Mouse (Mus musculus) midbrain, embryonic 11.5 days (tissue): ENCODE data around the gene Asb17. TPM values are rescaled to one million over a fixed set of nuclear protein-coding genes. Genes with fewer than 3 reads are reported as not detected.
A peak's percentile ranks its signal among the peaks of the same experiment; 100 is the strongest.
"Not testable (repeated sequence)": the region's sequence is repeated elsewhere in the genome, so short reads cannot be mapped to it uniquely, and the experiment has no call there.

Source experiments
- ATAC-seq: fragments of 200-750 bp; cut with Nextera tagmentation; 2 replicates; pipeline ENCODE4 v1.8.0; 2017; ENCODE audit warnings: moderate TSS enrichment, moderate library complexity; ENCODE audit not compliant: low FRiP score
- DNase-seq: peaks from one replicate; pipeline ENCODE4 v3.0.0; 2015; ENCODE audit warnings: low spot score; ENCODE audit errors: missing footprints
- H3K27ac ChIP-seq: fragments of 300-500 bp; sonication (generic); 2 replicates; pipeline ENCODE4 v1.5.1; 2014; ENCODE audit warnings: low read depth, low read length
- H3K27me3 ChIP-seq: fragments of 300-500 bp; sonication (generic); 2 replicates; pipeline ENCODE4 v1.6.1; 2014; ENCODE audit warnings: mild to moderate bottlenecking, low read length, moderate library complexity, mixed read lengths; ENCODE audit not compliant: control insufficient read depth, insufficient read depth
- H3K36me3 ChIP-seq: fragments of 300-500 bp; sonication (generic); 2 replicates; pipeline ENCODE4 v1.6.1; 2014; ENCODE audit warnings: mild to moderate bottlenecking, low read length, moderate library complexity, mixed read lengths; ENCODE audit not compliant: control insufficient read depth, insufficient read depth
- H3K4me1 ChIP-seq: fragments of 300-500 bp; sonication (generic); 2 replicates; pipeline ENCODE4 v1.6.1; 2014; ENCODE audit warnings: low read length; ENCODE audit not compliant: control insufficient read depth, insufficient read depth
- H3K4me2 ChIP-seq: fragments of 300-500 bp; sonication (generic); 2 replicates; pipeline ENCODE4 v1.6.1; 2014; ENCODE audit warnings: mild to moderate bottlenecking, moderate library complexity
- H3K4me3 ChIP-seq: fragments of 300-500 bp; sonication (generic); 2 replicates; pipeline ENCODE4 v1.5.1; 2014; ENCODE audit warnings: low read depth, low read length
- H3K9ac ChIP-seq: fragments of 300-500 bp; sonication (generic); 2 replicates; pipeline ENCODE4 v1.6.1; 2014; ENCODE audit warnings: low read length
- H3K9me3 ChIP-seq: fragments of 300-500 bp; sonication (generic); 2 replicates; pipeline ENCODE4 v1.6.1; 2016; ENCODE audit warnings: low read length; ENCODE audit not compliant: control insufficient read depth
- WGBS: fragments of 180-500 bp; shearing (Covaris S2); extraction: QIAGEN DNeasy Blood & Tissue Kit; methylation state at CpG from one replicate; pipeline ENCODE4 v1.1.7; 2014; 5-methylcytosine and 5-hydroxymethylcytosine counted together
- polyA plus RNA-seq: library from polyadenylated mRNA; unstranded; fragments of >200 nt; fragmentation: Nextera tagmentation; extraction: Ambion mirVana; gene quantifications from 2 replicates; pipeline ENCODE4 v1.2.1, GENCODE M21; 2014

Asb17 gene
- polyA plus RNA-seq, 1 experiment from 2014 or later: 0.44 TPM

DNA sequence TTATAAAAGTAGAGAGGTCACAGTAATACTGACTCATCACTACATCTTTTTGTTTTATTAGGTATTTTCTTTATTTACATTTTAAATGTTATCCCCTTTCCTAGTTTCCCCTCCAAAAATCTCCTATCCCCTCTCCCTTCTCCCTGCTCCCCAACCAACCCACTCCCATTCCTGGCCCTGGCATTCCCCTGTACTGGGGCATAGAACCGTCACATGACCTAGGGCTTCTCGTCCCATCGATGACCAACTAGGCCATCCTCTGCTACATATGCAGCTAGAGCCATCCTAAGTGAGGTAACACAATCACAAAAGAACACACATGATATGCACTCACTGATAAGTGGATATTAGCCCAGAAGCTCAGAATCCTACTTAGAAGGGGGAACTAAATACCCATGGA, 14.2 kb upstream of the Asb17 start:
- DNase-seq: peak; percentile 39
- not testable (repeated sequence) for H3K36me3 ChIP-seq, H3K9ac ChIP-seq, H3K4me2 ChIP-seq, H3K4me1 ChIP-seq, ATAC-seq, H3K4me3 ChIP-seq, H3K27ac ChIP-seq, H3K27me3 ChIP-seq, H3K9me3 ChIP-seq
- 85% methylated on average over 3 of the region's 3 CpGs for WGBS

DNA sequence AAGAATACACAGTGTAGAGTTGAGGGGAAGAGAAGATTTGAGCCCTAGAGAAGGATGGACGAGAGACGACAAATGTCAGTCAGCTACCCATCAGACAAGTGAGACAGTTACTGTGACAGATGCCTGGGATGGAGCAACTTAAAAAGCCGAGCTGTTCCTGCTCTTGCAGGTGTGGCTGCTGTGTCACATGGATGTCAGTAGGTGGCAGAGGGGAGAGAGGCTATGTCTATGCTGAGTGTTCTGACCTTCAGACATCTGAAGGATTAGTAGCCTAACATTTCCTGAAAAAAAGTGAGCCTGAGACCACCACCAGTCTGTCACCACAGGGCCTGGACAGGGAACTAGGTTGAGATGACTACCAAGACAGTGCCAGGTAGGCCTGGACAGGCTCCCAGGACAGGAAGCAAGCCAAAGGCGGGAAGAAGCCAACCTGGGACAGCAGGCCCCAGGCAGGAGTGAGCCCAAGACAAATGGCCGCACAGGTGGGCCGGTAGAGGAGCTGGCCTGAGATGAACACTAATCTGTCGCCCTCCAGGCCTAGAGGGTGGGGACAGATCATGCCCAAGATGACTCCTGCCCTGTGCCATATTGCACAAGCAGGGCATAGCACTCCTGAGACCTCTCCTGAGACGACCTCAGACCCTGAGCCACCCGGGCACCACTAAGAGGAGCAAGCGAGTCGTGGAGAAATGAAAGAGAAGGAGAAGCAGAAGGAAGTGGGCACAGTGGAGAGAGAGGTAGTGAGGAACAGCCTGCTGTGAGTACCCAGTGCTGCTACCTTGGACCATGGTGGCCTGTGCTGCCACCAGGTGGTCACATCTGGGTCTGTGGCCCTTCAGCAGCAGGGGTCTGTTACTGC, 12.8 kb upstream of the Asb17 start:
- WGBS: 79% methylated on average over 11 of the region's 11 CpGs
- ATAC-seq (peak; percentile 42; the same call in 1 of the 2 replicates), DNase-seq (no peak)
- no peak overlapping the region for H3K4me3 ChIP-seq
- no peaks in the 10 kb centered on the region for H3K36me3 ChIP-seq
- H3K4me1 ChIP-seq: no peaks in the 10 kb centered on the region
- no peaks in the 10 kb centered on the region for H3K27me3 ChIP-seq
- H3K9me3 ChIP-seq: no peaks in the 10 kb centered on the region
- no peak overlapping the region for H3K27ac ChIP-seq
- no peak overlapping the region for H3K4me2 ChIP-seq
- H3K9ac ChIP-seq: no peak overlapping the region

DNA sequence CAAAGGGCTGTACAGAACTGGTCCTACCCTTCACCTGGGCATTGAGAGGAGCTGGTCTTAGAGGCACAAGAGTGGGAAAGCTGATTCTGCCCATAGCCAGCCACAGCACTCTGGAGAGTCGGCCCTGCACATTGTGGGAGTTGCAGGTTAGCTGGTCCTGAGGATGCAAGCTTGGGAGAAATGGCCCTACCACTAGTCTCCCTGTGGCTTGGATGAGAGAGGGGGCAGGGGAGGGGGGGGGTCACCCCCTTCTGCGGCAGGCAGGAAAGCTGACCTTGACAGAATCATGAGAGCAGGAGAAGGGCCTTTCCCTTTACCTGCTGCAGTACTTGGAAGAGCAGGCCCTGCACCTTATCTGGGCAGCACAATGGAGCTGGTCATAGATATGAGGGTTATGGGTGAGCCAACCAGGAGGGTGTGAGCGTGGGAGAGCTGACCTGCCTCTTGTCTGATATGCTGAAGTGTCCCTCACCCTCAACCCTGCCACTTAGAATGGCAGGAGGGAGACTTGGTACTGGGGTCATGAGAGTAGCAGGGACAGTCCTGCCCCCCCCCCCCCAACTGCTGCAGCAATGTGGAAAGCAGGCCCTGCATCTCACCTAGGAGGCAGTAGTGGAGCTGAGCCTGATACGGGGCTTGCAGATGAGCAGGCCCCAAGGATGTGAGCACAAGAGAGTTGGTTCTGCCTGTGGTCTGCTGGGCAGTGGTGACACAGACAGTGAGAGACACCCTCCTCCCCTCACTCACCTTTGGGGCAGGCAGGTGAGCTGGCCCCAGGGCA, 11.9 kb upstream of the Asb17 start:
- DNase-seq (no peak), ATAC-seq (peak; percentile 37; the same call in 1 of the 2 replicates)
- H3K4me1 ChIP-seq: no peaks in the 10 kb centered on the region
- no peak overlapping the region for H3K4me3 ChIP-seq
- WGBS: 63% methylated on average over 4 of the region's 4 CpGs
- no peak overlapping the region for H3K9ac ChIP-seq
- no peak overlapping the region for H3K27ac ChIP-seq
- no peaks in the 10 kb centered on the region for H3K27me3 ChIP-seq
- H3K9me3 ChIP-seq: no peaks in the 10 kb centered on the region
- no peaks in the 10 kb centered on the region for H3K36me3 ChIP-seq
- no peak overlapping the region for H3K4me2 ChIP-seq

DNA sequence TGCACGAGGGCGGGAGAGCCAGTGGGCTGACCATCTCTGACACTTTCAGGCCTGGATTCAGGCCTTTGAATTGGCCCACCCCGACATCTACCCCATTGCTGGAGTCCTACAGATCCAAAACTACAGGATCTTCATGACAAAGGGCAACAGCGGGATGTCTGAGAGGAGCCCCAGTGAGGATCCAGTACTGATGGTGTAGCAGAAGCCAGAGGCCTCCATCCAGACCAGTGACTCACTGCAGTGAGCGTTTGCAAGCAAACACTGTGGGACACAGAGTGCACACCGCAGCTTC, 11.4 kb upstream of the Asb17 start:
- 39% methylated on average over 6 of the region's 6 CpGs for WGBS

DNA sequence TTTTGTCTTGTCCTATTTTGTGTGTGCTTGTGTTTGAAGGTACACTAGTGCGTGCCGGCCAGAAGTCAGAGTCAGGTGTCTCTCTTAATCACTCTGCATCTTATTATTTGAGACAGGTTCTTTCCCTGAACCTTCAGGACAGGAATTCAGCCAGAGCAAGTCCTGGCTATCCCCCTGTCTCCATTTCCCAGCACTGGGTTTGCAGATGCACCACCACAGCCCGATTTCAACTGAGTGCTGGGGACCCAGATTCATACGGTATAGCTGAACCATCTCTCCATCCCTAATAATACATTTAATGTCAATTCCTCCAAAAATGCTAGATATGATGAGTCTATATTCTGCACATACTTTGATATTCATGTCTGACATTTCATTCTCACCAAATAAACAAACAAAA, 9.9 kb upstream of the Asb17 start:
- H3K4me3 ChIP-seq: no peak overlapping the region
- no peaks in the 10 kb centered on the region for H3K36me3 ChIP-seq
- DNase-seq (no peak), ATAC-seq (no peak)
- WGBS: 91% methylated on average over 4 of the region's 4 CpGs
- no peaks in the 10 kb centered on the region for H3K27me3 ChIP-seq
- no peak overlapping the region for H3K9ac ChIP-seq
- H3K4me2 ChIP-seq: no peak overlapping the region
- H3K27ac ChIP-seq: no peak overlapping the region
- H3K4me1 ChIP-seq: no peaks in the 10 kb centered on the region
- no peaks in the 10 kb centered on the region for H3K9me3 ChIP-seq

More for the DNA sequence above, 11.4 kb upstream of the Asb17 start:
- Histone ChIP-seq H3K4me2 (no peak overlapping the region), H3K27me3 (no peaks in the 10 kb centered on the region), H3K9ac (no peak overlapping the region), H3K36me3 (no peaks in the 10 kb centered on the region), H3K27ac (no peak overlapping the region), H3K9me3 (no peaks in the 10 kb centered on the region), H3K4me1 (no peaks in the 10 kb centered on the region), H3K4me3 (no peak overlapping the region)
- no peak for DNase-seq
- ATAC-seq: no peak

DNA sequence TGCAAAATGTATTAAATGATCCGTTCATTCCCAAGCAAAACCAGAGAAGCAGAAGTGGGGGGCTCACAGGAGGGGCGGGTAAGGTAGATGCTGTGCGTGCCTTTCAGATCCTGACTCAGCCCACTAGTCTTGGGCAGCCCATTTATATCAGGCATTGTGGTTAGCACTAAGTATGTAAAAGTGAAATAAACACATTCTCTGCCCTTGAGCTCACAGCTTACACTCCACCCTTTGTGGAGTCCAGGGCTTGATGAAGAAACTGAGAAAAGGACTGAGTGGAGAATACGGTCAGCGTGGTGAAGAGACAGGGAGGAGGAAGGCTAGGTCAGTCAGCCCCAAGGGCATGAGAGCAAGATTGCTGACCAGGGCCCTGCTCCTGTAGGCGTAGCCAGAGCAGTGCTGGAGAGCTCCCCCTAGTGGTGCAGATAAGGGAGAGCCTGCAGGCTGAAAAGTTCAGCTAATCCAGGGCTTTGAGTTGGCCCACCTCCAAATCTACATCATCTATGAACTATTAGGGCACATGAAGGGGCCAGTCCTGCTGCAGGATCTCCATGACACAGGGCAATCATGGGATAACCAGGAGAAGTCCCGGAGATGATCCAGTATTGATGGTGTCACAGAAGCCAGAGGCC, 8.4 kb upstream of the Asb17 start:
- Histone ChIP-seq H3K4me1 (no peaks in the 10 kb centered on the region), H3K36me3 (no peaks in the 10 kb centered on the region), H3K9me3 (no peaks in the 10 kb centered on the region), H3K9ac (no peak overlapping the region), H3K4me3 (no peak overlapping the region), H3K4me2 (no peak overlapping the region), H3K27ac (no peak overlapping the region), H3K27me3 (no peaks in the 10 kb centered on the region)
- peak; percentile 87 for DNase-seq
- ATAC-seq: peak; percentile 66
- 58% methylated on average over 7 of the region's 7 CpGs for WGBS

DNA sequence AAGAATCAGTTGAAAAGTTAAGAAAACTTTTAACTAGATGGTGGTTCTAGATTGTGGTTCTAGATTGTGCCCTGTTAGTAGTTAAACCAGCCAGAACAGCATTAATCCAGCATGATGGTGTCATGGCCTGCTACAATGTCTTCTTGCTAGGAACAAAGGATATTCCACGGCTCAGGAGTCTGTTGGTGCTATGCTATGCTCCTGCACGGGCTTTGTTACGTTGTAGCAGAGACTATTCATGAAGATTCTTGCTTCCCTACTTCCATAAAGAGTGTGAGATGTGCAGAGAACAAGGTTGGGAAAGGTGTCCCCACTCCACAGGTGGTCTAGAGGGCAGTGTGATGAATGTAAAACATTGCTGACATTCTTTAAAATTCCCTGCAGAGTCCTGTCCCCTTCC, 7.7 kb upstream of the Asb17 start:
- H3K4me2 ChIP-seq: no peak overlapping the region
- WGBS: 74% methylated on average over 3 of the region's 3 CpGs
- no peak overlapping the region for H3K27ac ChIP-seq
- DNase-seq: no peak
- H3K9me3 ChIP-seq: no peaks in the 10 kb centered on the region
- no peaks in the 10 kb centered on the region for H3K4me1 ChIP-seq
- no peak for ATAC-seq
- no peak overlapping the region for H3K9ac ChIP-seq
- no peaks in the 10 kb centered on the region for H3K36me3 ChIP-seq
- H3K4me3 ChIP-seq: no peak overlapping the region
- no peaks in the 10 kb centered on the region for H3K27me3 ChIP-seq

DNA sequence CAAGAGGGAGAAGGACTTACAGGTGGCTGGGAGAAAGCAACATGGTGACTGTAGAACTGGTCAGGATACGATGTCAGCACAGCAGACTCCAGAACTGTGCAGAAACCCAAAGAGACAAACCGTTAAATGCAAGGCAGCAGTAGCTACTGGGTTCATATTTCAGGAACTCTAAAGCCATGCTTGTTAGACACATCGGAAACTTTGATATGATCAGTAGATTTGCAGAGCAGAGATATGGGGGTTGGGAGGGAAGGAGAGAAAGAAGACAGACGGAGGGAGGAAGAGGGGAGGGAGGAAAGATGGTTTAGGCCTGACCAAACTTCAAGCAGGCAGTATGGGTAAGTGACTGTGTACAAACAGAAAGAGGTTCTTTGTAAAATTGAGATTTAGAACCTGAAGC, 6.4 kb upstream of the Asb17 start:
- H3K9ac ChIP-seq: no peak overlapping the region

DNA sequence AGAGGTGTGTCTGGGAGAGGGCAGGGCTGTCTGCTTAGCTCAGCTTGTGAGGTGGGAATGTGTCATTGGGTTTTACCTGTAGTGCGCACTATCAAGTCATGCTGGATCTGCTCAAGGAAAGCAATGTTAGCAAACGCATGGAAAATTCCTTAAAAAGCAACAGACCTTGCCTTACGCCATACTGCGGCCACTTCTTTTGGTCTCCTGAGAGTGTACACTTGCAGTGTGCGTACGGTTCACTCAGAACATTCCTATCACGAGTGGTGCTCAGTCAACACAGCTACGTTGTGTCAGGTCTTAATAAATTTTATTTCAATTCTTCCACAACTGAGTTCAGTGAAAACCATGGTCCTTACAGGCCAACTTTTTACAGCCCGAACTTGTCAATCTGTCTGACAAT, 748 bp downstream of the Asb17 start:
- Histone ChIP-seq H3K36me3 (no peaks in the 10 kb centered on the region), H3K27me3 (no peaks in the 10 kb centered on the region), H3K27ac (no peak overlapping the region), H3K4me2 (no peak overlapping the region), H3K9ac (no peak overlapping the region), H3K9me3 (no peaks in the 10 kb centered on the region), H3K4me3 (no peak overlapping the region), H3K4me1 (no peaks in the 10 kb centered on the region)
- 94% methylated on average over 9 of the region's 9 CpGs for WGBS
- ATAC-seq: no peak
- DNase-seq: no peak

More for the DNA sequence above, 6.4 kb upstream of the Asb17 start:
- H3K27ac ChIP-seq: no peak overlapping the region
- ATAC-seq (no peak), DNase-seq (no peak)
- H3K4me1 ChIP-seq: no peaks in the 10 kb centered on the region
- 77% methylated on average over 4 of the region's 4 CpGs for WGBS
- H3K4me2 ChIP-seq: no peak overlapping the region
- no peaks in the 10 kb centered on the region for H3K27me3 ChIP-seq
- no peaks in the 10 kb centered on the region for H3K36me3 ChIP-seq
- H3K9me3 ChIP-seq: no peaks in the 10 kb centered on the region
- no peak overlapping the region for H3K4me3 ChIP-seq
